Mouse (Mus musculus): ENCODE data around the gene Olfr1385. TPM values are rescaled to one million over a fixed set of nuclear protein-coding genes. Genes with fewer than 3 reads are reported as not detected.
"Not testable (repeated sequence)": the region's sequence is repeated elsewhere in the genome, so short reads cannot be mapped to it uniquely, and the experiment has no call there.

The Olfr1385 gene
- total RNA-seq (2014; rRNA removed; ENCODE audit: low replicate concordance) = not detected in 2 replicates
- polyA plus RNA-seq (2015; fragmentation: Nextera tagmentation; extraction: Ambion mirVana) = not detected in 2 replicates

GRCm38 (mm10) chr11:49488770-49489169 is at the start of gene Olfr1385:
TSS of gene Olfr1385 (plus strand) at chr11:49489070.
- ATAC-seq (ENCODE audit: insufficient read depth, low read depth); H3K9me3 ChIP-seq (replicated peaks; ENCODE audit: control insufficient read depth, low read length); H3K9ac ChIP-seq (replicated peaks; ENCODE audit: low read depth, low read length); H3K4me2 ChIP-seq (ENCODE audit: low read depth, low read length); DNase-seq (ENCODE audit: low spot score); H3K4me3 ChIP-seq (ENCODE audit: low read depth, low read length); H3K36me3 ChIP-seq (replicated peaks; ENCODE audit: control insufficient read depth, insufficient read depth, low read length); H3K27ac ChIP-seq (ENCODE audit: low read depth); H3K4me1 ChIP-seq (ENCODE audit: control insufficient read depth, insufficient read depth); H3K27me3 ChIP-seq (ENCODE audit: control insufficient read depth, insufficient read depth, low read length): not testable (repeated sequence)
- whole genome bisulfite sequencing = 58% methylated on average over 1 of the region's 1 CpGs

GRCm38 (mm10) chr11:49455043-49455442 is 33.8 kb upstream of the Olfr1385 start, which contains the start of gene Olfr1387:
TSS of gene Olfr1387 (plus strand) at chr11:49455343.
- DNase-seq (ENCODE audit: low spot score) (no peak), ATAC-seq (ENCODE audit: insufficient read depth, low read depth) (no peak)
- no peak for TF ChIP-seq EP300 (IDR thresholded peaks at IDR 0.05; ENCODE audit: low read depth)
- TF ChIP-seq CTCF (IDR thresholded peaks at IDR 0.05; ENCODE audit: low read depth) = no peak
- H3K4me2 ChIP-seq (ENCODE audit: low read depth, low read length) = no peak within 1 kb of the TSS
- H3K27ac ChIP-seq (ENCODE audit: low read depth) = no peak within 1 kb of the TSS
- no peaks in the 10 kb centered on the region for H3K36me3 ChIP-seq (replicated peaks; ENCODE audit: control insufficient read depth, insufficient read depth, low read length)
- H3K9me3 ChIP-seq (replicated peaks; ENCODE audit: control insufficient read depth, low read length) = no peaks in the 10 kb centered on the region
- no peaks in the 10 kb centered on the region for H3K4me1 ChIP-seq (ENCODE audit: control insufficient read depth, insufficient read depth)
- H3K27me3 ChIP-seq (ENCODE audit: control insufficient read depth, insufficient read depth, low read length) = no peaks in the 10 kb centered on the region
- WGBS = 46% methylated on average over 1 of the region's 1 CpGs
- no peak within 1 kb of the TSS for H3K4me3 ChIP-seq (ENCODE audit: low read depth, low read length)
- no peak within 1 kb of the TSS for H3K9ac ChIP-seq (replicated peaks; ENCODE audit: low read depth, low read length)

- not testable (repeated sequence) for ATAC-seq (ENCODE audit: insufficient read depth, low read depth); H3K4me2 ChIP-seq (ENCODE audit: low read depth, low read length); H3K27ac ChIP-seq (ENCODE audit: low read depth); DNase-seq (ENCODE audit: low spot score); H3K36me3 ChIP-seq (replicated peaks; ENCODE audit: control insufficient read depth, insufficient read depth, low read length); H3K9ac ChIP-seq (replicated peaks; ENCODE audit: low read depth, low read length); H3K9me3 ChIP-seq (replicated peaks; ENCODE audit: control insufficient read depth, low read length); H3K27me3 ChIP-seq (ENCODE audit: control insufficient read depth, insufficient read depth, low read length); H3K4me3 ChIP-seq (ENCODE audit: low read depth, low read length); H3K4me1 ChIP-seq (ENCODE audit: control insufficient read depth, insufficient read depth)
- 69% methylated on average over 2 of the region's 3 CpGs for WGBS
Observed at GRCm38 (mm10) chr11:49464746-49465145, 24.1 kb upstream of the Olfr1385 start, which contains the start of gene Olfr1386. TSS of gene Olfr1386 (plus strand) at chr11:49465046.

GRCm38 (mm10) chr11:49485973-49486372 is 2.9 kb upstream of the Olfr1385 start:
- H3K4me2 ChIP-seq (ENCODE audit: low read depth, low read length) = no peak overlapping the region
- no peaks in the 10 kb centered on the region for H3K9me3 ChIP-seq (replicated peaks; ENCODE audit: control insufficient read depth, low read length)
- no peak overlapping the region for H3K27ac ChIP-seq (ENCODE audit: low read depth)
- DNase-seq (ENCODE audit: low spot score) (no peak), ATAC-seq (ENCODE audit: insufficient read depth, low read depth) (no peak)
- H3K4me3 ChIP-seq (ENCODE audit: low read depth, low read length) = no peak overlapping the region
- no peak overlapping the region for H3K9ac ChIP-seq (replicated peaks; ENCODE audit: low read depth, low read length)
- H3K4me1 ChIP-seq (ENCODE audit: control insufficient read depth, insufficient read depth) = no peaks in the 10 kb centered on the region
- no peaks in the 10 kb centered on the region for H3K36me3 ChIP-seq (replicated peaks; ENCODE audit: control insufficient read depth, insufficient read depth, low read length)
- no peaks in the 10 kb centered on the region for H3K27me3 ChIP-seq (ENCODE audit: control insufficient read depth, insufficient read depth, low read length)
- 30% methylated on average over 4 of the region's 4 CpGs for WGBS
- TF ChIP-seq CTCF (IDR thresholded peaks at IDR 0.05; ENCODE audit: low read depth) = no peak

- no peak for ATAC-seq (ENCODE audit: insufficient read depth, low read depth)
- TF ChIP-seq EP300 (IDR thresholded peaks at IDR 0.05; ENCODE audit: low read depth) (no peak), CTCF (IDR thresholded peaks at IDR 0.05; ENCODE audit: low read depth) (no peak)
- WGBS = 48% methylated on average over 5 of the region's 5 CpGs
Observed at GRCm38 (mm10) chr11:49518086-49518485, 29.2 kb downstream of the Olfr1385 start.

GRCm38 (mm10) chr11:49519348-49519747 is 30.5 kb downstream of the Olfr1385 start, which contains the start of gene Olfr1383:
TSS of gene Olfr1383 (plus strand) at chr11:49519648.
- Histone ChIP-seq H3K9ac (replicated peaks; ENCODE audit: low read depth, low read length) (no peak within 1 kb of the TSS), H3K9me3 (replicated peaks; ENCODE audit: control insufficient read depth, low read length) (no peaks in the 10 kb centered on the region), H3K4me3 (ENCODE audit: low read depth, low read length) (no peak within 1 kb of the TSS), H3K27me3 (ENCODE audit: control insufficient read depth, insufficient read depth, low read length) (no peaks in the 10 kb centered on the region), H3K27ac (ENCODE audit: low read depth) (no peak within 1 kb of the TSS), H3K36me3 (replicated peaks; ENCODE audit: control insufficient read depth, insufficient read depth, low read length) (no peaks in the 10 kb centered on the region), H3K4me1 (ENCODE audit: control insufficient read depth, insufficient read depth) (no peaks in the 10 kb centered on the region), H3K4me2 (ENCODE audit: low read depth, low read length) (no peak within 1 kb of the TSS)
- ATAC-seq (ENCODE audit: insufficient read depth, low read depth) (no peak), DNase-seq (ENCODE audit: low spot score) (no peak)
- TF ChIP-seq CTCF (IDR thresholded peaks at IDR 0.05; ENCODE audit: low read depth) (no peak), EP300 (IDR thresholded peaks at IDR 0.05; ENCODE audit: low read depth) (no peak)

More at GRCm38 (mm10) chr11:49518086-49518485, 29.2 kb downstream of the Olfr1385 start:
- Histone ChIP-seq H3K36me3 (replicated peaks; ENCODE audit: control insufficient read depth, insufficient read depth, low read length) (no peaks in the 10 kb centered on the region), H3K4me2 (ENCODE audit: low read depth, low read length) (no peak overlapping the region), H3K4me3 (ENCODE audit: low read depth, low read length) (no peak overlapping the region), H3K9me3 (replicated peaks; ENCODE audit: control insufficient read depth, low read length) (no peaks in the 10 kb centered on the region), H3K27me3 (ENCODE audit: control insufficient read depth, insufficient read depth, low read length) (no peaks in the 10 kb centered on the region), H3K9ac (replicated peaks; ENCODE audit: low read depth, low read length) (no peak overlapping the region), H3K4me1 (ENCODE audit: control insufficient read depth, insufficient read depth) (no peaks in the 10 kb centered on the region), H3K27ac (ENCODE audit: low read depth) (no peak overlapping the region)
- no peak for DNase-seq (ENCODE audit: low spot score)
